Mouse (Mus musculus): ENCODE measurements at regions not wholly inside any gene's neighbourhood (a gene's known extent, or its start where the extent isn't known, plus 50 kb on each side); places are given as distances from the start of the nearest gene placed in this dataset.

DNA sequence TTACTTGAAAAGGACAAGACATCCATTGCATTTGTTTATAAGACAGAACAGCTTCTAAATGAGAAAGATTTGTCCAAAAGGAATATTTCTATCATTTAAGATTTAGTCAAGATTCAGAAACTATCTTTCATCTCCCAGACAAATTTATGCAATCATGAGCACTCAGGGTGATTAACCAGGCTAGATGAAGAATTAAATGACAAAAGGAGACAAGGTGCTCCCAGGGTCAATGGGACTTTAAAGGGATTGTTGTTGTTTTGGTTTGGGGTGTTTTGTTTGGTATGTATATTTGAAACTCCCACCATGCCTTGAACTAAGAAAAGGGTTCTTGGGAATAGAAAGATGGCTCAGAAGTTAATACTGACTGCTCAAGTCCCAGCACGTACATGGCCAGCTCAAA, 522.6 kb upstream of the Tbl1xr1 start:
- TF ChIP-seq CTCF (conservative IDR thresholded peaks at IDR 0.05 in 1 of 2, IDR thresholded peaks at IDR 0.05 in 1 of 2; ENCODE audit: low read depth in 2 of 2, low read length in 2 of 2) (no peak), POLR2A (IDR thresholded peaks at IDR 0.05; ENCODE audit: low read depth, low read length) (no peak), TCF12 (IDR thresholded peaks at IDR 0.05; ENCODE audit: low read depth, low read length) (no peak), ETS1 (conservative IDR thresholded peaks at IDR 0.05; ENCODE audit: low read depth, low read length) (no peak), MEF2A (IDR thresholded peaks at IDR 0.05; ENCODE audit: borderline replicate concordance, low read depth, low read length) (no peak), CHD1 (IDR thresholded peaks at IDR 0.05; ENCODE audit: low read depth, low read length) (no peak), POLR2AphosphoS2 (IDR thresholded peaks at IDR 0.05; ENCODE audit: low read depth, low read length) (no peak)

Measured in CH12.LX (cell line).